Mouse (Mus musculus) E14TG2a.4 (cell line): ENCODE measurements at regions not wholly inside any gene's neighbourhood (a gene's known extent, or its start where the extent isn't known, plus 50 kb on each side); places are given as distances from the start of the nearest gene placed in this dataset.

Experiments
- H3K27me3 ChIP-seq: 2 replicates; pipeline ENCODE4 v1.6.1; 2014; ENCODE audit warnings: low read length, control low read depth; ENCODE audit not compliant: insufficient read depth
- H3K36me3 ChIP-seq: 2 replicates; pipeline ENCODE4 v1.6.1; 2014; ENCODE audit warnings: low read length, control low read depth; ENCODE audit not compliant: insufficient read depth
- H3K4me1 ChIP-seq: replicated peaks from 2 replicates; pipeline ENCODE4 v1.6.1; 2014; ENCODE audit warnings: low read depth, low read length, control low read depth
- H3K4me3 ChIP-seq: replicated peaks from 2 replicates; pipeline ENCODE4 v1.5.1; 2014; ENCODE audit warnings: mild to moderate bottlenecking, low read length
- H3K9me3 ChIP-seq: 2 replicates; pipeline ENCODE4 v1.6.1; 2014; ENCODE audit warnings: low read length, control low read depth
- CTCF ChIP-seq: conservative IDR thresholded peaks from 2 replicates; pipeline ENCODE4 v1.5.1; 2014; ENCODE audit warnings: low read length
- NANOG ChIP-seq: IDR thresholded peaks from 2 replicates; pipeline ENCODE4 v1.6.1; 2014; ENCODE audit warnings: borderline replicate concordance, low read length, mixed read lengths
- POU5F1 ChIP-seq: IDR thresholded peaks from 2 replicates; pipeline ENCODE4 v1.6.1; 2014; ENCODE audit warnings: low read length, borderline replicate concordance

- no peaks in the 10 kb centered on the region for H3K36me3 ChIP-seq
- no peaks in the 10 kb centered on the region for H3K27me3 ChIP-seq
- H3K4me3 ChIP-seq, result no peak overlapping the region
- TF ChIP-seq POU5F1, result no peak
- TF ChIP-seq NANOG, result no peak
- TF ChIP-seq CTCF, result no peak
- no peaks in the 10 kb centered on the region for H3K4me1 ChIP-seq
- H3K9me3 ChIP-seq, result no peaks in the 10 kb centered on the region
These were observed 224.3 kb upstream of the Pot1a start for GRCm38 (mm10) chr6:26033392-26033791.

GRCm38 (mm10) chr6:26015388-26015787 is 206.3 kb upstream of the Pot1a start:
- TF ChIP-seq POU5F1 (no peak), CTCF (no peak), NANOG (no peak)
- Histone ChIP-seq H3K27me3 (no peaks in the 10 kb centered on the region), H3K9me3 (peaks cover 9% of the 10 kb centered on the region), H3K4me1 (no peaks in the 10 kb centered on the region), H3K4me3 (no peak overlapping the region), H3K36me3 (no peaks in the 10 kb centered on the region)

- Histone ChIP-seq H3K9me3 (no peaks in the 10 kb centered on the region), H3K4me3 (no peak overlapping the region), H3K27me3 (no peaks in the 10 kb centered on the region), H3K36me3 (no peaks in the 10 kb centered on the region), H3K4me1 (no peaks in the 10 kb centered on the region)
- TF ChIP-seq POU5F1 (no peak), NANOG (no peak), CTCF (no peak)
These were observed 185.0 kb upstream of the Pot1a start for GRCm38 (mm10) chr6:25994044-25994443.

- no peak for TF ChIP-seq POU5F1
- TF ChIP-seq NANOG, result no peak
- Histone ChIP-seq H3K9me3 (no peaks in the 10 kb centered on the region), H3K4me1 (no peaks in the 10 kb centered on the region), H3K4me3 (no peak overlapping the region), H3K36me3 (no peaks in the 10 kb centered on the region), H3K27me3 (no peaks in the 10 kb centered on the region)
These were observed 169.3 kb upstream of the Pot1a start for GRCm38 (mm10) chr6:25978171-25978847.

GRCm38 (mm10) chr6:25965452-25965851 is 156.4 kb upstream of the Pot1a start:
- Histone ChIP-seq H3K4me1 (no peaks in the 10 kb centered on the region), H3K36me3 (no peaks in the 10 kb centered on the region), H3K9me3 (no peaks in the 10 kb centered on the region), H3K4me3 (no peak overlapping the region), H3K27me3 (no peaks in the 10 kb centered on the region)
- TF ChIP-seq CTCF (no peak), POU5F1 (no peak), NANOG (no peak)

GRCm38 (mm10) chr6:25931148-25931553 is 122.1 kb upstream of the Pot1a start:
- H3K36me3 ChIP-seq, result no peaks in the 10 kb centered on the region
- no peaks in the 10 kb centered on the region for H3K27me3 ChIP-seq
- no peak overlapping the region for H3K4me3 ChIP-seq
- TF ChIP-seq CTCF (no peak), NANOG (no peak), POU5F1 (no peak)
- H3K4me1 ChIP-seq, result no peaks in the 10 kb centered on the region; the same call in 1 of the 2 replicates
- H3K9me3 ChIP-seq, result no peaks in the 10 kb centered on the region

- no peak for TF ChIP-seq NANOG
- no peak for TF ChIP-seq POU5F1
- no peak for TF ChIP-seq CTCF
- H3K36me3 ChIP-seq, result no peaks in the 10 kb centered on the region
- no peaks in the 10 kb centered on the region for H3K4me1 ChIP-seq
- no peak overlapping the region for H3K4me3 ChIP-seq
- H3K9me3 ChIP-seq, result no peaks in the 10 kb centered on the region
- H3K27me3 ChIP-seq, result no peaks in the 10 kb centered on the region
These were observed 108.9 kb upstream of the Pot1a start for GRCm38 (mm10) chr6:25917852-25918465.

GRCm38 (mm10) chr6:25914122-25914521 is 105.1 kb upstream of the Pot1a start:
- no peak for TF ChIP-seq CTCF
- no peak for TF ChIP-seq NANOG
- TF ChIP-seq POU5F1, result no peak
- no peaks in the 10 kb centered on the region for H3K27me3 ChIP-seq

More at GRCm38 (mm10) chr6:25914122-25914521, 105.1 kb upstream of the Pot1a start:
- H3K4me1 ChIP-seq, result no peaks in the 10 kb centered on the region
- H3K9me3 ChIP-seq, result no peaks in the 10 kb centered on the region
- no peak overlapping the region for H3K4me3 ChIP-seq
- H3K36me3 ChIP-seq, result no peaks in the 10 kb centered on the region
